Mouse (Mus musculus): ENCODE data around the gene Hes5. TPM values are rescaled to one million over a fixed set of nuclear protein-coding genes. Genes with fewer than 3 reads are reported as not detected.

Hes5 gene
- polyA plus RNA-seq, 1 experiment from 2014 or later, result 346 TPM

DNA sequence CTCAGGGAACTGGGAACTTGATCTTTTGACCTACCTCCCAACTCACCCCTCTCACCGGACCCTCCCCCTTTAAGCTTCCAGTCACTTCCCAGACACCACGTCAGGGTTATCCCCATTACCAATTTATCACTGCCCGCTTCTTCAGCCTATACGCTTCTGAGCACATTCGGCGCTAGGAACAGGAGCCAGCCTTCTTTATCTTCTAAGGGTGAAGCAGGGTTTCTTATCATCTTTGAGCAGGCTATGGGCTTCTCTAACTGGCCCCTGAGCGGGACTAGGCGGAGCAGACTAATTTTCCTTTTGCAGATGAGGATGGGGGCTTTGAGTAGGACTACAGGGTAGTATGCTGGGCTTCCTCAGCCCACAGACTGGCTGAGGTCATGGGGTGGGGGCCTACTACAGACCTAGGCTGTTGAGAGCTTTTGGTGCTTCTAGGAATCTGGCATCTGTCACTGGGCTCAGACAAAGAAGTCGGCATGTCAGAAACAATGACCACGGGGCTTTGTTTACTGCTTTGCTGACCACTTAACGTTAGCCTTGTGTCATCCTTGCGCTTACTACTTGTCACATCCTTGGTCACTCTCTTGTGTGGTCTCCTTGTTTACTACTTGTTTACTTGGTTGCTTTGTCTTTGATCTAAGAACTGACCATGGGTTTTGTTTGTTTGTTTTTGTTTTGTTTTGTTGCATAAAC, 32.2 kb upstream of the Hes5 start, which contains the start of gene Tnfrsf14:
Gene Tnfrsf14, minus strand, starts transcription at position 169 of the 693 bp plus-strand sequence.
- H3K9ac ChIP-seq (replicated peaks), result no peak within 1 kb of the TSS
- no peak for ATAC-seq

DNA sequence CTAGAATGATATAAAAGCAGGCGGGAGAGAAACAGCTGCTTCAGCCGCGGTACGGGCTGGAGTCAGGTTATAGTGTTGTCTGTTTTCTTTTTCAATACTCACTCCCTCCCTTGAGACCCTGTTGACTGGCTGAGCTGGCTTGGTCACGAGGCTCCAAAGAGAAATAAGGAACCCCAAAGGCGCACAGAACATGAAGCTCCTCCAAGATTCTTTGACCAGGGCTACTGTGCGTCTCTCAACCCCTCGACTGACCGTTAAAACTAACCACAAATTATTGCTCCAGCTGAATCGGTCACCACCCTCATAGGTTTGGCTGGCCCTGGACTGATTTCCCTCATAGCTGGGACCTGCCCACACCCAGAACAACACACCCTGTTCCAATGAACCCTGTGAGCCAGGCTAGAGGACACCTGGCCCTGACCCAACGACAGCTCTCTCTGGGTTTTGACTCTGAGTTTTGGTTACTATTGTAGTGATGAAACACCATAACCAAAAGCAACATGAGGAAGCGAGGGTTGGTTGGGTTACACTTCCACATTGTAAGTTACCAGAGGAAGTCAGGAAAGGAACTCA, 31.5 kb upstream of the Hes5 start:
- no peak for ATAC-seq
- 87% methylated on average over 12 of the region's 12 CpGs for WGBS

More for the DNA sequence above, 32.2 kb upstream of the Hes5 start, which contains the start of gene Tnfrsf14:
- Histone ChIP-seq H3K27ac (no peak within 1 kb of the TSS), H3K4me2 (replicated peaks) (no peak within 1 kb of the TSS), H3K9me3 (no peaks in the 10 kb centered on the region), H3K4me1 (replicated peaks) (peaks cover 5% of the 10 kb centered on the region; the same call in 1 of the 2 replicates), H3K4me3 (replicated peaks) (no peak within 1 kb of the TSS), H3K27me3 (no peaks in the 10 kb centered on the region), H3K36me3 (no peaks in the 10 kb centered on the region)
- WGBS, result 59% methylated on average over 12 of the region's 12 CpGs

DNA sequence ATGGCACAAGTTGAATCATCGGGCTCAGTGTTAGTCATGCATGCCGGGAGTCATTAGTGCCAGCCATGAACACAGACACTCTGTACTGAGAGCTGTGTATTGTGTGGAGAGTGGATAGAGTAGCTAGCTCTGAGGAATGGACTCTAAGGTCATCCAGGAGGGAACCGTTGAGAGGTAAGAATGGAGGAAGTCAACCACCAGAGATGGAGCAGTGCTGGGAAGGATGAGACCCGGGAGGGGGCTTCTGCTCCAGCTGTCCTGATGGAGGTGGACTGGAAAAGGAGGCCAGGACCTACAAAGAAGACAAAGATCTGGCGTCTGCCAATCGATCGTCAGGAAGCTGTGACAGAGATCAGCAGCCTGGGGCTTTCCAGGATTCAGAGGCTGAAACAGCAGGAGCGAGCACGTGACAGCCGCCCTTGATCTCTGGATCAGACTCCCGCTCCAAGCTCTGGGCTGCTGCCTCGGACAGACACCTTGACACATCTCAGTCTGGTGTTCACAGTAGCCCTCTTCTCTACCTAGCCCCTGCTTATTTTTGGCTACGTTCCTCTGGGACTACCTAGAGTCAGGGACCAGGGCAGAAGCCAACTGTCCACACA, 27.3 kb upstream of the Hes5 start:
- H3K4me1 ChIP-seq (replicated peaks), result peaks cover 14% of the 10 kb centered on the region
- no peaks in the 10 kb centered on the region for H3K9me3 ChIP-seq
- no peak overlapping the region for H3K9ac ChIP-seq (replicated peaks)
- no peak for ATAC-seq
- H3K27me3 ChIP-seq, result no peaks in the 10 kb centered on the region
- no peaks in the 10 kb centered on the region for H3K36me3 ChIP-seq
- no peak overlapping the region for H3K27ac ChIP-seq
- WGBS, result 56% methylated on average over 13 of the region's 13 CpGs
- no peak overlapping the region for H3K4me2 ChIP-seq (replicated peaks)
- no peak overlapping the region for H3K4me3 ChIP-seq (replicated peaks)

More for the DNA sequence above, 31.5 kb upstream of the Hes5 start:
- H3K36me3 ChIP-seq, result no peaks in the 10 kb centered on the region
- H3K4me3 ChIP-seq (replicated peaks), result no peak overlapping the region
- H3K9me3 ChIP-seq, result no peaks in the 10 kb centered on the region
- no peak overlapping the region for H3K4me2 ChIP-seq (replicated peaks)
- H3K27me3 ChIP-seq, result no peaks in the 10 kb centered on the region
- no peak overlapping the region for H3K9ac ChIP-seq (replicated peaks)
- no peak overlapping the region for H3K27ac ChIP-seq
- peaks cover 7% of the 10 kb centered on the region; the same call in 1 of the 2 replicates for H3K4me1 ChIP-seq (replicated peaks)

DNA sequence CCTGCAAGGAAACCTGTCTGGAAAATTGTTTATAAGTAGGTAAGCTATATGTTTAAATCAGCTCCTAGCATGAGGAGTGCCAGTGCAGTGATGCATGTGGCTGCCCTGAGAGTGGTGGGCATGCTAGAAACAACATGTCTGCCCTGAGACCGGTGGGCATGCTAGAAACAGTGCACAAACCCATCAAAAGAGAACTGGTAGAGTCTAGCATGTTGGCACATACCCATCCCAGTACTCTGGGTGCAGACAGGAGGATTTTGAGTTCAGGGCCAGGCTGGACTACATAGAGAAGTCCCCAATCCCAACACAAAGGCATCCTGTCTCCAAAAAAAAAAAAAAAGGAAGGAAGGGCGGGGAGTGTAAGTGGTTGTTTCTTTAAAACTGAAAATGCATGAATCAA, 25.9 kb upstream of the Hes5 start:
- H3K27me3 ChIP-seq, result no peaks in the 10 kb centered on the region
- no peaks in the 10 kb centered on the region for H3K9me3 ChIP-seq
- H3K27ac ChIP-seq, result no peak overlapping the region
- 85% methylated on average over 2 of the region's 2 CpGs for WGBS
- no peak overlapping the region for H3K4me3 ChIP-seq (replicated peaks)
- H3K4me2 ChIP-seq (replicated peaks), result no peak overlapping the region
- H3K9ac ChIP-seq (replicated peaks), result no peak overlapping the region
- ATAC-seq, result no peak
- peaks cover 14% of the 10 kb centered on the region for H3K4me1 ChIP-seq (replicated peaks)
- H3K36me3 ChIP-seq, result no peaks in the 10 kb centered on the region

DNA sequence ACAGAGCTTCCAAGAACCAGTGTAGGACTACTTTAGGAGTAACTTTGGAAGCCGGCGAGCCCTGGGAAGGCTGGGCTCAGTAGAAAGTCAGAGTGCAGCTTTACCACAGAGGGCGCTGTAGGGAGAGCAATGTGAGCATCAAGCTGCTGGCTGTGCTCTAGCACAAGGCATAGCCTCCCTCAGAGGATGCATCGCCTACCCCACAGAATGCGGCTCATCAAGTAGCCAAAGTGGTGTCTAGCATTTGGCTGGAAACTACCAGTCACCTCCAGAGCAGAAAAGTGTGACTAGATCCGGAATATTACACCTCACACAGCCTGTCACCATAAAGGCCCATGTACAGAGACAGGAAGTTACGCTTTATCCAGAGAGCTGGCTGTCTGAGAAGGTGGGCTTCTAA, 24.9 kb upstream of the Hes5 start:
- Histone ChIP-seq H3K9ac (replicated peaks) (no peak overlapping the region), H3K9me3 (no peaks in the 10 kb centered on the region), H3K4me2 (replicated peaks) (no peak overlapping the region), H3K27ac (no peak overlapping the region), H3K36me3 (no peaks in the 10 kb centered on the region), H3K4me3 (replicated peaks) (no peak overlapping the region), H3K4me1 (replicated peaks) (peaks cover 14% of the 10 kb centered on the region), H3K27me3 (no peaks in the 10 kb centered on the region)
- 73% methylated on average over 7 of the region's 7 CpGs for WGBS
- ATAC-seq, result no peak

DNA sequence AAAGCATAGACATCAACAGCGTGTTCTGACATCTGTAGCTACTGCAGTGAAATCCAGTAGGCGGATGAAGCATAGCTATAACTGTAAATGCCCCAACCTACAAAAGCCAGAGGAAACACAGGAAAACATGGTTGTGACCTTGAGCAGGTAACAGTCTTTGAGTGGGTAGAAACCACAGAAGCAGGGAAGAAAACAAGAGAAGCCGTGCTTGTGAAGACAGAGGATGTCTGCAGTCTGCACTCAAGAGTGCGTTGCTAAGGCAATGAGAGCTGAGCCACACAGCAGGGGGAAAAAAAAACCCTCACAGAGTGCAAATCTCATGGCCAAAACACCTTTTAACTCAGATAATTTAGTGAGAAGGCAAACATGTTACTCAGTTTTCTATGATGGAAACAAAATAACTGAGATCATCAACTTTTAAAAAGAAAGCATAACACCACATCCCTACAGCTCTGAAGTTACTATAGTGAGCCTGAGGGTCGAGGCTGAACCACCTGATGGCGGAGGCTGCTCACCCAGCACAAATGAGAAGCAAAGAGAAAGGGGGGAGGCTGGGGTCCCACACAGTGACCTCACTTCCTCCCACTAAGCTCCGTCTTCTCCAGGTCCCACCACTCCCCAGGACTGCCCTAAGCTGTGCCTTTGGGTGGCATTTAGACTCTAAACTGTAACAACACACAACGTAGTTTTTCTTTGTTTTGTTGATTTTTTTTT, 24.0 kb upstream of the Hes5 start:
- no peaks in the 10 kb centered on the region for H3K9me3 ChIP-seq
- ATAC-seq, result no peak
- H3K9ac ChIP-seq (replicated peaks), result no peak overlapping the region
- H3K4me1 ChIP-seq (replicated peaks), result peaks cover 14% of the 10 kb centered on the region
- no peak overlapping the region for H3K27ac ChIP-seq
- no peaks in the 10 kb centered on the region for H3K27me3 ChIP-seq
- H3K36me3 ChIP-seq, result no peaks in the 10 kb centered on the region
- no peak overlapping the region for H3K4me3 ChIP-seq (replicated peaks)
- 40% methylated on average over 8 of the region's 8 CpGs for WGBS
- H3K4me2 ChIP-seq (replicated peaks), result no peak overlapping the region

DNA sequence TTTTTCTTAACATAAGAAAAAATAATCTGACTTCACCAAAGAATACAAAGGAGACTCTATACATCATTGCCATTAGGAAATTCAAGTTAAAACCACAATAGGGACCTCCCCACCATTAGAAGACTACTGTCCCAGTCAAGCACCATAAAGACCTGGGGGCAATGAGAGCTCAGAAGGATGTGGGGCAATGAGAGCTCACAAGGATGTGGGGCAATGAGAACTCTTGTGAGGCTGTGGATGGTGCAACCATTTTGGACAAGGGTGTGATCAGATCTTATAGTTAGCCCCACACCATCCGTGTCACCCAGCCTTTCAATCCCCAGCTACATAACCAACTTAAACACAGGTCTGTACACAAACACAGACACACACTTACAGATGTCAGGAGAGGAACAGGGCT, 23.0 kb upstream of the Hes5 start:
- ATAC-seq, result no peak
- Histone ChIP-seq H3K4me3 (replicated peaks) (no peak overlapping the region), H3K27me3 (no peaks in the 10 kb centered on the region), H3K9ac (replicated peaks) (no peak overlapping the region), H3K4me2 (replicated peaks) (no peak overlapping the region), H3K4me1 (replicated peaks) (peaks cover 14% of the 10 kb centered on the region), H3K9me3 (no peaks in the 10 kb centered on the region), H3K36me3 (no peaks in the 10 kb centered on the region), H3K27ac (no peak overlapping the region)
- 82% methylated on average over 1 of the region's 1 CpGs for WGBS

DNA sequence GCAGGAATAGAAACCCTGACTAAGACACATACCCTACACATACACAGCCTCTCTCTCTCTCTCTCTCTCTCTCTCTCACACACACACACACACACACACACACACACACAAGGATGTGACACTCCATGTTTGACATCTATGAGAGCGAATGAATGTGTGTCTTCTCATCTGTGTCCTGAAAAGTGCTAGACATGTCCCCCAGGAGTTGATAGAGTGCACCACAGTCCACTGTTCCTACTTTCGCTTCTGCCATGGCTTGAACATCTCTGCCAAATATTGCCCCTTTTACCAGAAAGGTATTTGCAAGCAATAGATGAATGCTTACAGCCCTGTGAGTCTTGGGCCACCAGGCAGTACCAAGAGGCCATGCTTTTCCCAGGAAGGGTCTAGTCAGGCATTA, 20.6 kb upstream of the Hes5 start:
- Histone ChIP-seq H3K36me3 (no peaks in the 10 kb centered on the region), H3K4me1 (replicated peaks) (peaks cover 9% of the 10 kb centered on the region), H3K27me3 (no peaks in the 10 kb centered on the region), H3K4me2 (replicated peaks) (no peak overlapping the region), H3K9ac (replicated peaks) (no peak overlapping the region), H3K4me3 (replicated peaks) (no peak overlapping the region), H3K9me3 (no peaks in the 10 kb centered on the region), H3K27ac (no peak overlapping the region)
- 88% methylated on average over 2 of the region's 2 CpGs for WGBS
- ATAC-seq, result no peak

DNA sequence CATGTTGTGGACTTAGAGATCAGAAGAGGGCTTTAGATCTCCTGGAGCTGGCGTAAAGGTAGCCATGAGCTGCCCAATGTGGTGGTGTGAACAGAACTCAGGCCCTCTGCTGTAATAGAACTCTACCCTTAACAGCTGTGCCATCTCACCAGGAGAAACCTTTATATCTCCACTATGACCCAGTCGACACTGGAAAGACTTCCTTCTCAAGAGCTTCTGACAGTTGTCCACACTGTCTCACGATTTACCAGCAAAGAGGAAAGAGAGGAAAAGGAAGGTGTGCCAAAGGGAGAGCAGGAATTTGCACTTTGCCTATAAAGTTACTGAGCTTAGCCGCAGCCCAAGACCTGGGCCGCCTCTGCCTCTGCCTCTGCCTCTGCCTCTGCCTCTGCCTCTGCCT, 18.9 kb upstream of the Hes5 start:
- no peak for ATAC-seq
- Histone ChIP-seq H3K9ac (replicated peaks) (no peak overlapping the region), H3K27ac (no peak overlapping the region), H3K4me1 (replicated peaks) (peaks cover 19% of the 10 kb centered on the region), H3K27me3 (no peaks in the 10 kb centered on the region), H3K9me3 (no peaks in the 10 kb centered on the region), H3K4me3 (replicated peaks) (no peak overlapping the region), H3K4me2 (replicated peaks) (no peak overlapping the region), H3K36me3 (no peaks in the 10 kb centered on the region)
- 90% methylated on average over 5 of the region's 5 CpGs for WGBS

DNA sequence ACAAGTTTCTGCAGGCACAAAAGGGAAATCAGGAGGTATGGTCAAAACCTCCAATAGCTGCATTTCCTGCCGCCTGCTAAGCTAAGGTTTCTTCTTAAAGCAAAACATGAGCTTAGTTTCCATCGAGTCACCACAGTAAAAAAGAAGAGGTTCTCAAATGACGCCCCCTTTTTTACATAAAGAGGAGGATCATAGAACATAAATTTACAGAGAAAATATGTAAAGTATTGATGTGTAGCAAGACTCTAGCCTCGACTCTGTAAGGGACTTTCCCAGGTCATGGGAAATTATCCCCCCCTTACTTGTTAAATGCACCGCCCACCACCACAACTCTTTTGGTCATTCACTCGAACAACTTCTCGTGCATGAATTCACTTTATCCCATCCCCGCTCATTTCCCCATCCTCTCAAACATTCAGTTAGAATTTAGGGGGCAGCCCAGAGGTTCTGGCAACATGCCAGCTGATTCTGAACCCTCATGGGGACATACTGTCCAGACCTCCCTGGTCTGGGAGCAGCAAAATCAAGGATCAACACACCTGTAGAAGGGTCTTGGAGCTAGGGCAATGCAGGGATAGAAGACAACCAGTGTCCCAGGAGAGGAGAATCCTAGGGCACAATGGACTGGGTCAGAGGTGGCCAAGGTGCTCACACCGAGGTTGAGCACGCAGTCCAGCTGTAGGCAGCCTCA, 17.9 kb upstream of the Hes5 start:
- Histone ChIP-seq H3K36me3 (no peaks in the 10 kb centered on the region), H3K27ac (no peak overlapping the region), H3K4me2 (replicated peaks) (no peak overlapping the region), H3K9ac (replicated peaks) (no peak overlapping the region), H3K9me3 (no peaks in the 10 kb centered on the region), H3K4me1 (replicated peaks) (peaks cover 22% of the 10 kb centered on the region), H3K4me3 (replicated peaks) (no peak overlapping the region), H3K27me3 (no peaks in the 10 kb centered on the region)
- no peak for ATAC-seq
- 84% methylated on average over 10 of the region's 10 CpGs for WGBS

DNA sequence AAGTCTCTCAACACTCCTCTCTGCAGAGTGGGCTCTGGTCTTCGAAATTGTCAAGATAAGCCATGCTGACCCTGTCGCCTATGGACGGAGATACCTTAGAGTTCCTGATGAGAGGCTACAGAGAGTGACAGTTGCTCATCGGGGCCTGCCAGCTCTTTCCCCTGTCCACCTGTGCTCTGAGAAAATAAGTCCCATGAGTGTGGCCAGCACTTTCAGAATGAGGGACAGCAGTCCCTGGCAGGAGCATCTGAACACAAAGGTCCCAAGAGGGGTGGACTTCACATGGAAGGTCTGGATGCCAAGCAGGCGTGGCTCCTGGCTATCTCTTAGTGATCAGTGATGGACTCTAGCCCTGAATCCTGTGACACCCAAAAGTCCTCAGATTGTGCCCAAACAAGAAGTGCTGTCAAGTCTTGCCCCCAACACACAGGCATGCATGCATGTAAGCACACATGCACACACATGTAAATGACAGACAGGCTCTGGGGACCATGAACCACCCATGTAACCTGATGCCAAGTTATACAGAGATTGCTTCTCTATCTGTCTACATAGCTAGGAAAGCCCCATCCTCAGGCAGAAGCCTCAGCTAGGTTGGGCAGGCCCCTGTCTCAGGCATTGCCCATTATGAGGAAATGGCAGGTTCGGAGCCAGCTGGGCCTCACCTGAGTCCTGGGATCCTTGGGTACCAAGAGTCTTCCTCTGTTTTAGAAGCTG, 17.2 kb upstream of the Hes5 start:
- no peak for ATAC-seq
- no peak overlapping the region for H3K9ac ChIP-seq (replicated peaks)
- no peaks in the 10 kb centered on the region for H3K9me3 ChIP-seq
- H3K27me3 ChIP-seq, result no peaks in the 10 kb centered on the region
- peaks cover 25% of the 10 kb centered on the region for H3K4me1 ChIP-seq (replicated peaks)
- no peak overlapping the region for H3K4me3 ChIP-seq (replicated peaks)
- H3K4me2 ChIP-seq (replicated peaks), result no peak overlapping the region
- H3K27ac ChIP-seq, result no peak overlapping the region
- WGBS, result 93% methylated on average over 6 of the region's 6 CpGs
- no peaks in the 10 kb centered on the region for H3K36me3 ChIP-seq

Data from midbrain, embryonic 13.5 days (tissue).